Mouse (Mus musculus) small intestine, adult 2 months (tissue): ENCODE measurements around the gene Cfap299.

ENCODE experiments used
- CTCF ChIP-seq: fragments of 200-500 bp; IDR thresholded peaks from 2 replicates; pipeline ENCODE4 v1.5.1; 2012; ENCODE audit warnings: low read depth, mild to moderate bottlenecking, control low read depth, inconsistent platforms, low read length, moderate library complexity, mixed read lengths; ENCODE audit not compliant: insufficient replicate concordance, insufficient read length; ENCODE audit errors: extremely low read depth
- POLR2A ChIP-seq: fragments of 200-500 bp; IDR thresholded peaks from 2 replicates; pipeline ENCODE4 v1.6.1; 2012; ENCODE audit warnings: low read depth, mild to moderate bottlenecking, control low read depth, inconsistent platforms, low read length, moderate library complexity

- TF ChIP-seq POLR2A (no peak), CTCF (no peak)
These were observed 504.7 kb downstream of the Cfap299 start for GRCm38 (mm10) chr5:98833760-98834159.
